Mouse (Mus musculus) bone marrow, adult 2 months (tissue): ENCODE results near the gene Arhgef7.

Experiments used
- CTCF ChIP-seq: fragments of 200-500 bp; IDR thresholded peaks from 2 replicates; pipeline ENCODE4 v1.5.1; 2011; ENCODE audit warnings: low read length, control low read depth; ENCODE audit not compliant: control insufficient read depth, insufficient read depth
- POLR2A ChIP-seq: fragments of 200-500 bp; IDR thresholded peaks from 2 replicates; pipeline ENCODE4 v1.6.1; 2011; ENCODE audit warnings: low read depth, mild to moderate bottlenecking, control low read depth, low read length, borderline replicate concordance; ENCODE audit not compliant: control insufficient read depth

GRCm38 (mm10) chr8:11831174-11831573 lies 103.7 kb downstream of the Arhgef7 start:
- TF ChIP-seq CTCF (no peak), POLR2A (no peak)
